ENCODE assay signal across 23 mouse cellular contexts in the genomic region with DNA sequence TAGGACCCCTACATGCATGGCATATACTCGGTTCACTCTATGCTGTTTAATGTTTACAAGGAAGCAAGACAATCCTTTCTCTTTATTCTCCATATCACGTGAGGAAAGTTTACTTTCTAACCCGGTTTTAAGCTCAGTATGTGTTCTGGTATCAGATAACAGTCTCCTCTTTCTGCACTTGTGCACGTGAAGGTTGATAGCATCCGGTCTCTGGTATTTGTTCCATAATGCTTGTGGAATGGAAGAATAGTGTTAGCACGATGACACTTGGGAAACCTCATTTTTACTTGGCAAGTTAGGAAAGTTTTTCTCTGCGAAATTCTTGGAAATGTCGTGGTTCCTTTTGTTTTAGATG. TPM values are rescaled to one million over a fixed set of nuclear protein-coding genes. Genes with fewer than 3 reads are reported as not detected.
DNase-seq lines count a peak whose midpoint lies in the region; ATAC-seq lines count a peak whose summit lies in the region.
"Had no signal": no experiment of that assay in that cellular context is flagged by ENCODE, and none has a peak within 500 bp of the region (broad histone marks: within the 10 kb centered on the region; RNA-seq: fewer than 3 reads in every experiment).

No protein-coding gene starts in this region.

- no peak overlapping the region for H3K4me2 ChIP-seq in kidney, embryonic 16.5 days (replicated peaks; ENCODE audit: low read depth, low read length)
- H3K4me2 ChIP-seq in embryonic facial prominence, embryonic 14.5 days (ENCODE audit: low read depth, low read length): no peak overlapping the region
- H3K4me2 ChIP-seq: heart, embryonic 12.5 days; hindbrain, embryonic 15.5 days; lung, embryonic 15.5 days had no signal

- ATAC-seq in kidney, embryonic 16.5 days (ENCODE audit: low FRiP score, low TSS enrichment): no peak
- ATAC-seq in embryonic facial prominence, embryonic 14.5 days (ENCODE audit: low read depth): no peak; the same call in 1 of the 2 replicates
- no peak for ATAC-seq in activated CD4-positive, CD25-positive, alpha-beta regulatory T cell, adult 4 months
- ATAC-seq: forebrain, embryonic 16.5 days; intestine, embryonic 16.5 days had no signal

- H3K36me3 ChIP-seq in kidney, embryonic 16.5 days (ENCODE audit: insufficient read depth, low read length): no peaks in the 10 kb centered on the region
- no peaks in the 10 kb centered on the region for H3K36me3 ChIP-seq in embryonic facial prominence, embryonic 14.5 days (ENCODE audit: control insufficient read depth, insufficient read depth, low read length)
- H3K36me3 ChIP-seq: forebrain, embryonic 10.5 days; heart, embryonic 12.5 days; hindbrain, embryonic 15.5 days; lung, embryonic 15.5 days; midbrain, embryonic 10.5 days had no signal

- no peak overlapping the region for H3K9ac ChIP-seq in kidney, embryonic 16.5 days (replicated peaks; ENCODE audit: low read length)
- no peak overlapping the region for H3K9ac ChIP-seq in embryonic facial prominence, embryonic 14.5 days (ENCODE audit: low read depth, low read length)
- H3K9ac ChIP-seq: heart, embryonic 12.5 days; hindbrain, embryonic 15.5 days; liver, embryonic 14.5 days; lung, embryonic 15.5 days had no signal

- no peaks in the 10 kb centered on the region for H3K9me3 ChIP-seq in kidney, embryonic 16.5 days (ENCODE audit: low read length)
- no peaks in the 10 kb centered on the region for H3K9me3 ChIP-seq in embryonic facial prominence, embryonic 14.5 days (ENCODE audit: control insufficient read depth, low read length)
- H3K9me3 ChIP-seq: forebrain, embryonic 10.5 days; heart, embryonic 12.5 days; hindbrain, embryonic 15.5 days; lung, embryonic 15.5 days; midbrain, embryonic 10.5 days had no signal

- no peaks in the 10 kb centered on the region for H3K27me3 ChIP-seq in kidney, embryonic 16.5 days (ENCODE audit: insufficient read depth, low read length)
- H3K27me3 ChIP-seq in embryonic facial prominence, embryonic 14.5 days (replicated peaks; ENCODE audit: control insufficient read depth, insufficient read depth, low read length): no peaks in the 10 kb centered on the region
- H3K27me3 ChIP-seq: CH12.LX; heart, embryonic 12.5 days; hindbrain, embryonic 15.5 days; lung, embryonic 15.5 days had no signal

- peak overlapping the region; percentile 41; the same call in 1 of the 2 replicates for H3K27ac ChIP-seq in kidney, embryonic 16.5 days (ENCODE audit: low read length)
- no peak overlapping the region for H3K27ac ChIP-seq in embryonic facial prominence, embryonic 14.5 days (replicated peaks; ENCODE audit: low read depth, low read length)
- H3K27ac ChIP-seq: forebrain, embryonic 10.5 days; liver, embryonic 14.5 days; lung, embryonic 15.5 days; midbrain, embryonic 10.5 days had no signal

- DNase-seq in kidney, adult 8-10 months: no peak
- DNase-seq in 3T3-L1 (ENCODE audit: low read depth, low spot score) (peak; percentile 14), 416B (ENCODE audit: low read depth) (peak; percentile 30)
- DNase-seq in embryonic facial prominence, embryonic 14.5 days (ENCODE audit: low spot score): peak; percentile 49
- DNase-seq in gastrocnemius, adult 18-20 months (ENCODE audit: low spot score): no peak
- DNase-seq: adrenal gland, postnatal 14 days; cerebellum, adult 2 months; cerebellum, postnatal 36 days; gastrocnemius, postnatal 25 days; heart, adult 18-20 months; heart, postnatal 4 days; lung, postnatal 36 days had no signal

- H3K4me3 ChIP-seq in kidney, embryonic 16.5 days (ENCODE audit: low read length): no peak overlapping the region
- H3K4me3 ChIP-seq in embryonic facial prominence, embryonic 14.5 days (ENCODE audit: low read depth, low read length): no peak overlapping the region
- H3K4me3 ChIP-seq: forebrain, embryonic 10.5 days; heart, embryonic 12.5 days; hindbrain, embryonic 15.5 days; lung, embryonic 15.5 days; midbrain, embryonic 10.5 days had no signal

- H3K4me1 ChIP-seq in kidney, embryonic 16.5 days (ENCODE audit: insufficient read depth, low read length): peaks cover 62% of the 10 kb centered on the region
- peaks cover 42% of the 10 kb centered on the region for H3K4me1 ChIP-seq in embryonic facial prominence, embryonic 14.5 days (ENCODE audit: control insufficient read depth, insufficient read depth, low read length)

- WGBS in kidney, embryonic 16.5 days: 43% methylated on average over 8 of the region's 8 CpGs
- WGBS in embryonic facial prominence, embryonic 14.5 days: 44% methylated on average over 8 of the region's 8 CpGs

RNA-seq across cellular contexts. Expression of gene Nck2, which starts 58.4 kb away (rescaled TPM):
- 44.5 and 46.5 TPM in 2 replicates for polyA plus RNA-seq in kidney, embryonic 16.5 days (2015; fragmentation: Nextera tagmentation; extraction: Ambion mirVana)
- 37.3 and 40.9 TPM in 2 replicates for polyA plus RNA-seq in embryonic facial prominence, embryonic 14.5 days (2014; fragmentation: Nextera tagmentation; extraction: Ambion mirVana)
- 10 to 100 TPM; 17.2 to 17.8 TPM for total RNA-seq in gastrocnemius, adult 18-20 months (2021)
- polyA plus RNA-seq in activated CD4-positive, CD25-positive, alpha-beta regulatory T cell, adult 4 months (2017; shearing (Covaris generic)): 10 to 100 TPM; 18.5 to 24.0 TPM

Comparison
In these comparisons a context has a peak if more than half of its experiments do, and no peak if none do; other contexts are left out.
1. DNase-seq: peak in 3T3-L1 (single experiment), 416B (single experiment) and embryonic facial prominence, embryonic 14.5 days (single experiment); none in kidney, adult 8-10 months (0 of 2) and gastrocnemius, adult 18-20 months (single experiment).